Mouse (Mus musculus): ENCODE data around the gene Olfr291. TPM values are rescaled to one million over a fixed set of nuclear protein-coding genes. Genes with fewer than 3 reads are reported as not detected.
A peak's percentile ranks its signal among the peaks of the same experiment; 100 is the strongest.

The Olfr291 gene
- total RNA-seq (2021): not detected

GRCm38 (mm10) chr7:84853253-84853652 lies at the start of gene Olfr291:
Gene Olfr291, plus strand, starts transcription at chr7:84853553.
- intact Hi-C loops (cut with DNase I): no loop called here
- DNase-seq (ENCODE audit: low spot score in 2 of 2): no peak

GRCm38 (mm10) chr7:84805224-84805623 lies 48.1 kb upstream of the Olfr291 start:
- peak; percentile 28 to 29 for DNase-seq (ENCODE audit: low spot score in 2 of 2)
- intact Hi-C loops (cut with DNase I): no loop called here

- intact Hi-C loops (cut with DNase I): no loop called here
- DNase-seq (ENCODE audit: low spot score in 2 of 2): no peak
Observed at GRCm38 (mm10) chr7:84806159-84806558, 47.2 kb upstream of the Olfr291 start.

- DNase-seq (ENCODE audit: low spot score in 2 of 2): peak in 1 of 2 experiments; percentile 10
- intact Hi-C loops (cut with DNase I): no loop called here
Observed at GRCm38 (mm10) chr7:84884530-84884929, 31.2 kb downstream of the Olfr291 start.

Other genes with a start within 250 kb of the Olfr291 start
- 10 to 100 TPM; 13.8 to 15.8 TPM for gene Fah, start 246.8 kb upstream of the Olfr291 start, total RNA-seq (2021)
- gene Zfand6, start 163.6 kb upstream of the Olfr291 start, total RNA-seq (2021): 10 to 100 TPM; 61.2 to 64.7 TPM
- not detected for gene Vmn2r65, start 110.6 kb downstream of the Olfr291 start, total RNA-seq (2021)
- gene Vmn2r66, start 158.7 kb downstream of the Olfr291 start, total RNA-seq (2021): not detected